Mouse (Mus musculus): ENCODE results near the gene Ubox5.

- TF ChIP-seq POLR2A (IDR thresholded peaks at IDR 0.05; ENCODE audit: low read depth, low read length) (no peak), CTCF (conservative IDR thresholded peaks at IDR 0.05; ENCODE audit: insufficient read depth, insufficient read length, low read depth, low read length) (no peak)
These were observed 27.7 kb upstream of the Ubox5 start for GRCm38 (mm10) chr2:130657541-130657940.
